Mouse (Mus musculus): ENCODE data around the gene Hs3st3a1. TPM values are rescaled to one million over a fixed set of nuclear protein-coding genes. Genes with fewer than 3 reads are reported as not detected.

Hs3st3a1 gene
- polyA plus RNA-seq, 1 experiment, result 0.28 TPM

DNA sequence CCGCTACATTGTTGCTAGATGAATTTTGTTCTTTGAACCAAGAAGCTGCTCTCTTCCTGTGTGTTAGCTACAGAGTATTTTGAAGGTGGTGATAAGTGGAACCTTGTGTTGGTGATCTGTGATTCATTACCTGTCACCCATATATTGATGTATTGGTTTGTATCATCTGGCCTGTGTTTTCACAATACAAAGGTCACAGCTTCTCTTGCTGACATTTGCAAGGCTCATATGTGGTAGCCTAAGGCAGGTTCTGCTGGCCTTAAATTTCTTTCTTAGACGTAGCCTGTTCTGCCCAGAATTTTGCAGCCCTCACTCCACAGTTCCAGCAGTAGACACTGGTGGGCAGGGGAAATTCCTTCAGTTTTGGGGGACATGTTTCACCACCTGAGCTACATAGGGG, 125.3 kb downstream of the Hs3st3a1 start:
- H3K4me1 ChIP-seq (ENCODE audit: control insufficient read depth, insufficient read depth, insufficient read length, low read length), result no peaks in the 10 kb centered on the region
- H3K27ac ChIP-seq (replicated peaks; ENCODE audit: low read depth, low read length), result no peak overlapping the region
- H3K4me3 ChIP-seq (ENCODE audit: insufficient read depth, low read depth, low read length), result no peak overlapping the region

DNA sequence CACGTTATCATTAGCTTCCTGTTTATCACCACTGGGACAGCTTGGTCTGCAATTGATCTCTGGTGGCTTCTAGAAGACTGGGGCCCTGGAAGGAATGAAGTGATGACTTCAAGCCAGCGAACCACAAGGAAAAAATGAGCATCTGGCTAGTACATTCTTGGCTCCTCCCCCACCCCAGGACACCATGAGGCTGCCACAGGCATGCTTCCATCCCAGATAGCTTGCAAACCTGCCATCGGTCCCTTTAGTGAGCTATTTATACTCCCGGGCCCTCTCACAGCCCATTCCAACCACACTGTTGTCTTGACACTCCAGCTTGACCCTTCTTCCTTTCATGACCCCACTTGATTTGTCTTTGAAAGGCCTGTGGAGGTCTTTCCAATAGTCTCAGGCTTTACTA, 127.6 kb downstream of the Hs3st3a1 start:
- H3K4me3 ChIP-seq (ENCODE audit: insufficient read depth, low read depth, low read length), result no peak overlapping the region
- no peaks in the 10 kb centered on the region for H3K4me1 ChIP-seq (ENCODE audit: control insufficient read depth, insufficient read depth, insufficient read length, low read length)
- H3K27ac ChIP-seq (replicated peaks; ENCODE audit: low read depth, low read length), result no peak overlapping the region

Other genes starting within 250 kb of the Hs3st3a1 start
- gene F930015N05Rik, start 1.3 kb downstream of the Hs3st3a1 start, polyA plus RNA-seq (2012; ENCODE audit: insufficient read depth, insufficient read length, missing spikeins), result not detected in 2 replicates